Mouse (Mus musculus): Measurements from ENCODE around the gene Ctsr. TPM values are rescaled to one million over a fixed set of nuclear protein-coding genes. Genes with fewer than 3 reads are reported as not detected.
"Not testable (repeated sequence)": the region's sequence is repeated elsewhere in the genome, so short reads cannot be mapped to it uniquely, and the experiment has no call there.

Ctsr gene
- total RNA-seq (2021) = not detected
- long read RNA-seq, experiment 1 = 0 reads
- long read RNA-seq, experiment 2 = 0 reads

- DNase-seq = no peak
Observed at GRCm38 (mm10) chr13:61164156-61164555, at the start of gene Ctsr. Gene Ctsr (minus strand): TSS chr13:61164256.

GRCm38 (mm10) chr13:61203310-61203709 is 39.3 kb upstream of the Ctsr start, which contains the start of gene Cts6:
Gene Cts6 (minus strand): TSS chr13:61203410.
- DNase-seq = no peak

DNA sequence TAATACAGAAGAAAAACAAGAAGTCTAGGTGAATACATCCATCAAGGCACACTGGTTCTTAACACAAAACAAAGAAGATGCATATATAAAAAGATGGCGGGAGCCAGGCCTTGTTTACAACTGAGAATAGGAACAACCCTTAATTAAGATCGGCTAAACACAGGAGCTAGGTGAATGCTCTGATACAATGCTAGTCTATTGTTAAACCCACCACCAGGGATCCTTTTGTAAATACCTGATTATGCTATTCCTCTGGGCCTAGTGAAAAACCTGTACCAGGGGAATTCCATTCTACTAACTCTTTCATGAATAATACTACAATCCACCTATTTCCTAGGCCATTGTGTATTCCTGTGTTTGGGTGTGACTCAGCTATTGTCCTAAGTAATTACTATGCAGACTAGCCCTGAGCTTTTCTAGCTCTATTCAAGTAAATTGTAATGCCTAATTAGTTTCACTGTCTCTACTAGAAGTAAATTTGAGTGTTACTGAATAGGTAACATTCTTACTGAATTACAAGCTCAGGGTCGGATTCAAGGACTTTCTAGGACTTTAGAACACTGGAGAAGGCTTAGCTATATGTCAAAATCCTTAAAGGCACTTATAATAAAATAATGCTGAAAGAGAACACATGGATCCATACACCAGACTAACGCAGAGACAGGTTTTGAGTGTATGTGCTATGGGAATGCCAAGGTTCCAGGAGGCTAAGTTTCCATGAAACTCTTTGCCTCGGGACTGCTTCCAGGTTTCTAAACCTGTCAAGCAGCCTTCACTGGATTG is 21.3 kb upstream of the Ctsr start:
- DNase-seq = not testable (repeated sequence)

- no peak for DNase-seq
Observed at GRCm38 (mm10) chr13:61164622-61165021, 566 bp upstream of the Ctsr start.

Other genes with a start within 250 kb of the Ctsr start
- not detected for gene Gm49393, start 228.7 kb downstream of the Ctsr start, total RNA-seq (2021)
- not detected for gene Gm49391, start 227.7 kb downstream of the Ctsr start, total RNA-seq (2021)
- gene Ctla2a, start 227.6 kb downstream of the Ctsr start, total RNA-seq (2021) = 10 to 100 TPM; 27.1 to 27.2 TPM
- gene Tpbpa, start 222.3 kb downstream of the Ctsr start, total RNA-seq (2021) = not detected
- gene Ctsj, start 158.3 kb downstream of the Ctsr start, total RNA-seq (2021) = not detected
- not detected for gene Ctsq, start 123.6 kb downstream of the Ctsr start, total RNA-seq (2021)
- not detected for gene Cts6, start 39.2 kb upstream of the Ctsr start, total RNA-seq (2021)
- not detected for gene Cts8, start 91.1 kb upstream of the Ctsr start, total RNA-seq (2021)
- gene Gm49398, start 124.6 kb upstream of the Ctsr start, total RNA-seq (2021) = not detected
- gene Cts7, start 193.9 kb upstream of the Ctsr start, total RNA-seq (2021) = not detected

Data from gastrocnemius, postnatal 10 days (tissue).